Mouse (Mus musculus) limb, embryonic 11.5 days (tissue): ENCODE measurements around the gene Mgat5. TPM values are rescaled to one million over a fixed set of nuclear protein-coding genes. Genes with fewer than 3 reads are reported as not detected.

Experiments used
- ATAC-seq: fragments of 200-750 bp; cut with Nextera tagmentation; 2 replicates; pipeline ENCODE4 v1.8.0; 2017; ENCODE audit warnings: low read depth; ENCODE audit not compliant: insufficient number of reproducible peaks, low FRiP score, low TSS enrichment
- DNase-seq: peaks from one replicate; pipeline ENCODE4 v3.0.0-alpha.2; 2015; ENCODE audit warnings: low spot score
- H3K27ac ChIP-seq: fragments of 300-500 bp; sonication (generic); replicated peaks from 2 replicates; pipeline ENCODE4 v1.5.1; 2014; ENCODE audit warnings: low read depth, mild to moderate bottlenecking, low read length
- H3K27me3 ChIP-seq: fragments of 300-500 bp; sonication (generic); 2 replicates; pipeline ENCODE4 v1.6.1; 2014; ENCODE audit warnings: mild to moderate bottlenecking, low read length, mixed read lengths; ENCODE audit not compliant: control insufficient read depth, insufficient read depth
- H3K36me3 ChIP-seq: fragments of 300-500 bp; sonication (generic); 2 replicates; pipeline ENCODE4 v1.6.1; 2014; ENCODE audit warnings: mild to moderate bottlenecking, low read length, moderate library complexity, mixed read lengths; ENCODE audit not compliant: control insufficient read depth, insufficient read depth
- H3K4me1 ChIP-seq: fragments of 300-500 bp; sonication (generic); 2 replicates; pipeline ENCODE4 v1.6.1; 2014; ENCODE audit warnings: low read length, mixed read lengths; ENCODE audit not compliant: control insufficient read depth, insufficient read depth
- H3K4me2 ChIP-seq: fragments of 300-500 bp; sonication (generic); 2 replicates; pipeline ENCODE4 v1.6.1; 2014; ENCODE audit warnings: low read depth, mild to moderate bottlenecking, moderate library complexity; ENCODE audit not compliant: severe bottlenecking
- H3K4me3 ChIP-seq: fragments of 300-500 bp; sonication (generic); 2 replicates; pipeline ENCODE4 v1.5.1; 2014; ENCODE audit warnings: low read depth, low read length
- H3K9ac ChIP-seq: fragments of 300-500 bp; sonication (generic); 2 replicates; pipeline ENCODE4 v1.6.1; 2014; ENCODE audit warnings: mild to moderate bottlenecking, low read length
- H3K9me3 ChIP-seq: fragments of 300-500 bp; sonication (generic); 2 replicates; pipeline ENCODE4 v1.6.1; 2016; ENCODE audit warnings: low read length; ENCODE audit not compliant: control insufficient read depth
- WGBS: fragments of 180-500 bp; shearing (Covaris S2); extraction: QIAGEN DNeasy Blood & Tissue Kit; methylation state at CpG from one replicate; pipeline ENCODE4 v1.1.7; 2014; 5-methylcytosine and 5-hydroxymethylcytosine counted together
- polyA plus RNA-seq: library from polyadenylated mRNA; unstranded; fragments of >200 nt; fragmentation: Nextera tagmentation; extraction: Ambion mirVana; gene quantifications from 2 replicates; pipeline ENCODE4 v1.2.1, GENCODE M21; 2014

Mgat5 gene
- polyA plus RNA-seq, 1 experiment from 2014 or later = 6.3 TPM

DNA sequence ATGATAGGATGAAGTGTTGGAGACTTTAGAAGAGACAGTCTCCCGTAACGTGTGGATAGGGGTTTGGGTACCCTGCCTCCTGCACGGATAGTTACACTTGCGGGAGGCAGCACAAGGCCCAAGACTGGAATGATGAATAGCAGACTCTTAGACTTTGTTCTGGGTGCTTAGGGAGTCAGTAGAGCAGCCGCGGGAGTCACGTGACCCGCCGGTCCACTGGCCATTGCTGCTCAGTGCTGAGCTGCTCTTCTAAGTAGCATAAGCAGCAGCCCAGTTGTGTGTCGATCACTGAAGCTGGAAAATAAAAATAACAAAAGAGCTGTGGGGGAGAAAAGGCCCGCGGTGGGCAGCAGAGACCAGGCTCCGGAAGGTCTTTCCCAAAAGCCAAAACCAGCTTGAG lies 215.6 kb downstream of the Mgat5 start:
- Histone ChIP-seq H3K4me3 (no peak overlapping the region), H3K9me3 (no peaks in the 10 kb centered on the region), H3K27ac (no peak overlapping the region), H3K4me2 (no peak overlapping the region), H3K27me3 (no peaks in the 10 kb centered on the region), H3K36me3 (no peaks in the 10 kb centered on the region), H3K9ac (no peak overlapping the region), H3K4me1 (no peaks in the 10 kb centered on the region)
- no peak for DNase-seq
- 67% methylated on average over 13 of the region's 13 CpGs for WGBS
- no peak for ATAC-seq

DNA sequence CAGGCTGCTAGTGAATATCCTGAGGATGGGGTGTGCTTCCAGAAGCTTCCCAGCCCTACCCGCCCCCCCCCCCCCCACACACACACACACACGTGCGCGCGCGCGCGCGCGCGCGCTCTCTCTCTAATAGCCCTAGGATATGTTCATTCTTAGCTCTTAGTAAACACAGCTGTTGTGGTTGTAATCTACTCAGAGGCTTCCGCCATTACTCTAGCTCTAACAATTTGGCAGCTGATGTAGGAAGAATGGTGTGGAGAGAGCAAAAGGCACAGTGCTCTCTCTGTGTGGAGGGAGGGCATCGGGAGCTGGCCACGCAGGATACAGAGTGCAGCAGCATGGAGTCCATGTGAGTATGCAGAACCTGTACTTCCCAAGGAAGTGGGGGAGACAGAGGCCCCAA lies 216.0 kb downstream of the Mgat5 start:
- Histone ChIP-seq H3K9ac (no peak overlapping the region), H3K27ac (no peak overlapping the region), H3K4me2 (no peak overlapping the region), H3K9me3 (no peaks in the 10 kb centered on the region), H3K4me1 (no peaks in the 10 kb centered on the region), H3K36me3 (no peaks in the 10 kb centered on the region), H3K4me3 (no peak overlapping the region), H3K27me3 (no peaks in the 10 kb centered on the region)
- DNase-seq (no peak), ATAC-seq (no peak)
- 84% methylated on average over 15 of the region's 15 CpGs for WGBS

DNA sequence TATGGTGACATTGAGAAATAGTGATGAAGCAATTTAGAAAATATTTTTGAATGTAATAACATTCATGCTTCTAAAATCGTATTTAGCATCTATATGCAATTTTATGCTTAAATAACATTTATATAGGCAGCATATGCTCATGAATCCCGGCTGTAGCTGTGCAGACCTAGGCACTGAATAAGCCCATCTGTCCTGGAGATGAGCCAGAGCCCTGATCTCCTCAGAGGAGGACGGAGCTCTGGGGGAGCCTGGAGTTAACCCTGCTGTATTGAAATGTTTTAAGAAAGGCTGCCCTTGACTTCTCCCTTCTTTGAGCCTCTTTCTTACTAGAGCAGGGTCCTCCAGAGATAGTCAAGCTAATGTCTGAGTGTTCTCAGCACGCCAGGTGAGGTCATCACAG lies 217.8 kb downstream of the Mgat5 start:
- no peak overlapping the region for H3K4me2 ChIP-seq
- no peaks in the 10 kb centered on the region for H3K27me3 ChIP-seq
- H3K9me3 ChIP-seq = no peaks in the 10 kb centered on the region
- H3K9ac ChIP-seq = no peak overlapping the region
- ATAC-seq = no peak
- no peak overlapping the region for H3K4me3 ChIP-seq
- DNase-seq = no peak
- H3K36me3 ChIP-seq = no peaks in the 10 kb centered on the region
- no peak overlapping the region for H3K27ac ChIP-seq
- 88% methylated on average over 4 of the region's 4 CpGs for WGBS
- no peaks in the 10 kb centered on the region for H3K4me1 ChIP-seq

DNA sequence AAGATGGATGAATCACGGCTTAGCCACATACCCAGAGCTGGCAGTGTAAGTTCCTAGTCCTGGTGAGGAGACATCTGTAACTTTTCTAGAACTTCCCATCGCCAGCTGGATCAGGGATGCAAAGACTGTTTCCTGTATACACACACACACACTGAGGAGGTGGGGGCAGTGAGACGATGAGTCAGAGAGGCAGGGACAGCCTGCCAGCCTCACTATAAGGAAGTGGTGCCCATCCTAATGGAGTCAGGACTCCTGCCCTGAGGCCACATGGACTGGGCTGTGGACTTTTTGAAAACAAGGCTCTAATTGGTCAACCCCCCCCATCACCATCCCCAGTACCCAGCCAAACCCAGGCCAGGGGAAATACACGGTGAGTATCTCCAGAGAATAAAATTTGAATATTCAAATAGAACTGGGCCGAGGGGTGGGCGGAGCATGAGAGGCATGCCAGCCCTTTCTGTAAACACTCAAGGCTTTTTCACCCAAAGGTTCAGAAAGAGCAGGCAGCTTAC lies 220.3 kb downstream of the Mgat5 start:
- WGBS = 45% methylated on average over 6 of the region's 6 CpGs
- no peaks in the 10 kb centered on the region for H3K4me1 ChIP-seq

GRCm38 (mm10) chr1:127430290-127430689 lies 225.5 kb downstream of the Mgat5 start:
- Histone ChIP-seq H3K36me3 (no peaks in the 10 kb centered on the region), H3K4me1 (peaks cover 5% of the 10 kb centered on the region; the same call in 1 of the 2 replicates), H3K9me3 (no peaks in the 10 kb centered on the region), H3K4me3 (no peak overlapping the region), H3K27me3 (no peaks in the 10 kb centered on the region), H3K27ac (no peak overlapping the region), H3K9ac (no peak overlapping the region), H3K4me2 (no peak overlapping the region)
- no peak for ATAC-seq
- DNase-seq = no peak
- WGBS = 84% methylated on average over 7 of the region's 7 CpGs

More for the DNA sequence above, 220.3 kb downstream of the Mgat5 start:
- Histone ChIP-seq H3K36me3 (no peaks in the 10 kb centered on the region), H3K4me3 (no peak overlapping the region), H3K9ac (no peak overlapping the region), H3K27me3 (no peaks in the 10 kb centered on the region), H3K9me3 (no peaks in the 10 kb centered on the region), H3K4me2 (no peak overlapping the region), H3K27ac (no peak overlapping the region)
- DNase-seq (no peak), ATAC-seq (no peak; the same call in 1 of the 2 replicates)

GRCm38 (mm10) chr1:127434829-127435228 lies 230.0 kb downstream of the Mgat5 start:
- no peak overlapping the region for H3K4me3 ChIP-seq
- ATAC-seq = no peak
- no peak overlapping the region for H3K4me2 ChIP-seq
- H3K27ac ChIP-seq = no peak overlapping the region
- H3K27me3 ChIP-seq = no peaks in the 10 kb centered on the region
- no peak for DNase-seq
- no peaks in the 10 kb centered on the region for H3K9me3 ChIP-seq
- H3K9ac ChIP-seq = no peak overlapping the region
- 92% methylated on average over 4 of the region's 4 CpGs for WGBS
- H3K36me3 ChIP-seq = no peaks in the 10 kb centered on the region
- H3K4me1 ChIP-seq = peaks cover 5% of the 10 kb centered on the region; the same call in 1 of the 2 replicates

DNA sequence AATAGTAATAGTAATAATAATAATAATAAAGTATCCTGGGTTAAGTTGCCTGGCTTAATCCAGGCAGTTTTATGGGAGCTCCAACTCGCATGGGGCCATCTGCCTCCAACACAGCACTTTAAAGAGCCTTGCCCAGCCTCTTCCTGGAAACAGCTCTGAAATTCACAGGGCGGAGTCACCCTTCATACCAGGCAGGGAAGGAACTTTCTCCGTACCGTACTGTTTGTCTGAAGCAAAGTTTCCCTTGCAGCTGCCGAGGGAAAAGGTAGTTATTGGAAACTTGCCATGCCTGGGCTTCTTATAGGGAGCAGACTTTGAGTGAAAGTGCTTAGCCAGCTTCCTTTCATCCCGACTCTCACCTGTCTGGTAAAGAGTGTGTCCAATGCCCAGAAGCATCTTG lies 232.3 kb downstream of the Mgat5 start:
- Histone ChIP-seq H3K27me3 (no peaks in the 10 kb centered on the region), H3K27ac (no peak overlapping the region), H3K4me2 (no peak overlapping the region), H3K9ac (no peak overlapping the region), H3K4me3 (no peak overlapping the region), H3K9me3 (no peaks in the 10 kb centered on the region), H3K4me1 (peaks cover 11% of the 10 kb centered on the region), H3K36me3 (no peaks in the 10 kb centered on the region)
- ATAC-seq (no peak), DNase-seq (no peak)
- WGBS = 67% methylated on average over 6 of the region's 6 CpGs

DNA sequence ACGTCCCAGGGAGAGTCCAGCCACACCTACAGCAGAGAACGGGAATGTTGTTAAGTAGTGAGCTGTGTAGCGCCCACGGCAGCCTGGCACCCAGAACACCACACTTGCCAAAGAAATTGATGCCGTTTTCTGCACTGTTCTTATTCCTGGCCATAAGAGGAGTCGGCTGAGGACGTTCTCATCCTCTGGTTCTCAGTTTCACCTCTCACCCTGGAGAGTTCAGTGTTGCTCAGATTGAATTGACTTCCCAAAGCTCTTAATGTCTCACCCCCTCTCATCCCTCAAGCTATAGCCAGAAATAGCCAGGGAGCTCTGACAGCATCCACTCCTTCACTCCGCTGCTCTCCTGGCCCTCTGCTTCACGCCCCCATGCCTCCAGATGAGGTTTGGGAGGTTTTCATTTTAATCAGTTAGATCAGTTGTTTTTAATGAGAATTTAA lies 234.7 kb downstream of the Mgat5 start:
- DNase-seq = no peak
- H3K27ac ChIP-seq = no peak overlapping the region
- no peaks in the 10 kb centered on the region for H3K27me3 ChIP-seq
- H3K36me3 ChIP-seq = no peaks in the 10 kb centered on the region
- H3K9ac ChIP-seq = no peak overlapping the region
- H3K4me1 ChIP-seq = peaks cover 17% of the 10 kb centered on the region
- ATAC-seq = no peak
- WGBS = 89% methylated on average over 9 of the region's 9 CpGs
- no peak overlapping the region for H3K4me3 ChIP-seq
- H3K9me3 ChIP-seq = no peaks in the 10 kb centered on the region
- no peak overlapping the region for H3K4me2 ChIP-seq

GRCm38 (mm10) chr1:127441007-127441406 lies 236.2 kb downstream of the Mgat5 start:
- DNase-seq = no peak
- no peaks in the 10 kb centered on the region for H3K9me3 ChIP-seq
- no peak overlapping the region for H3K9ac ChIP-seq
- no peak overlapping the region for H3K4me3 ChIP-seq
- WGBS = 73% methylated on average over 1 of the region's 1 CpGs
- H3K27ac ChIP-seq = no peak overlapping the region
- no peak overlapping the region for H3K4me2 ChIP-seq
- no peak for ATAC-seq
- H3K27me3 ChIP-seq = no peaks in the 10 kb centered on the region
- peaks cover 23% of the 10 kb centered on the region for H3K4me1 ChIP-seq
- H3K36me3 ChIP-seq = no peaks in the 10 kb centered on the region
